Mouse (Mus musculus) stomach, embryonic 15.5 days (tissue): ENCODE data around the gene Taok3. TPM values are rescaled to one million over a fixed set of nuclear protein-coding genes. Genes with fewer than 3 reads are reported as not detected.
"Not testable (repeated sequence)": the region's sequence is repeated elsewhere in the genome, so short reads cannot be mapped to it uniquely, and the experiment has no call there.

Experiments used
- ATAC-seq: fragments of 200-750 bp; cut with Nextera tagmentation; 2 replicates; pipeline ENCODE4 v1.8.0; 2017; ENCODE audit warnings: low read depth, moderate number of reproducible peaks, moderate TSS enrichment; ENCODE audit not compliant: insufficient read depth, low FRiP score
- H3K27ac ChIP-seq: fragments of 300-500 bp; sonication (generic); 2 replicates; pipeline ENCODE4 v1.5.1; 2015; ENCODE audit warnings: mild to moderate bottlenecking, inconsistent platforms
- H3K27me3 ChIP-seq: fragments of 300-500 bp; sonication (generic); replicated peaks from 2 replicates; pipeline ENCODE4 v1.6.1; 2015; ENCODE audit warnings: inconsistent platforms
- H3K36me3 ChIP-seq: fragments of 300-500 bp; sonication (generic); 2 replicates; pipeline ENCODE4 v1.6.1; 2015; ENCODE audit warnings: inconsistent platforms
- H3K4me1 ChIP-seq: fragments of 300-500 bp; sonication (generic); 2 replicates; pipeline ENCODE4 v1.6.1; 2015; ENCODE audit warnings: inconsistent platforms
- H3K4me2 ChIP-seq: fragments of 300-500 bp; sonication (generic); 2 replicates; pipeline ENCODE4 v1.6.1; 2015; ENCODE audit warnings: mild to moderate bottlenecking, inconsistent platforms
- H3K4me3 ChIP-seq: fragments of 300-500 bp; sonication (generic); replicated peaks from 2 replicates; pipeline ENCODE4 v1.5.1; 2015; ENCODE audit warnings: inconsistent platforms
- H3K9ac ChIP-seq: fragments of 300-500 bp; sonication (generic); 2 replicates; pipeline ENCODE4 v1.6.1; 2015; ENCODE audit warnings: inconsistent platforms
- H3K9me3 ChIP-seq: fragments of 300-500 bp; sonication (generic); 2 replicates; pipeline ENCODE4 v1.6.1; 2016; ENCODE audit warnings: inconsistent platforms
- WGBS: fragments of 180-500 bp; shearing (Covaris S2); methylation state at CpG from one replicate; pipeline ENCODE4 v1.1.7; 2015; 5-methylcytosine and 5-hydroxymethylcytosine counted together
- polyA plus RNA-seq: library from polyadenylated mRNA; unstranded; fragments of >200 nt; fragmentation: Nextera tagmentation; extraction: Ambion mirVana; gene quantifications from 2 replicates; pipeline ENCODE4 v1.2.1, GENCODE M21; 2015

Taok3 gene
- polyA plus RNA-seq, 1 experiment from 2014 or later: 36.9 TPM

DNA sequence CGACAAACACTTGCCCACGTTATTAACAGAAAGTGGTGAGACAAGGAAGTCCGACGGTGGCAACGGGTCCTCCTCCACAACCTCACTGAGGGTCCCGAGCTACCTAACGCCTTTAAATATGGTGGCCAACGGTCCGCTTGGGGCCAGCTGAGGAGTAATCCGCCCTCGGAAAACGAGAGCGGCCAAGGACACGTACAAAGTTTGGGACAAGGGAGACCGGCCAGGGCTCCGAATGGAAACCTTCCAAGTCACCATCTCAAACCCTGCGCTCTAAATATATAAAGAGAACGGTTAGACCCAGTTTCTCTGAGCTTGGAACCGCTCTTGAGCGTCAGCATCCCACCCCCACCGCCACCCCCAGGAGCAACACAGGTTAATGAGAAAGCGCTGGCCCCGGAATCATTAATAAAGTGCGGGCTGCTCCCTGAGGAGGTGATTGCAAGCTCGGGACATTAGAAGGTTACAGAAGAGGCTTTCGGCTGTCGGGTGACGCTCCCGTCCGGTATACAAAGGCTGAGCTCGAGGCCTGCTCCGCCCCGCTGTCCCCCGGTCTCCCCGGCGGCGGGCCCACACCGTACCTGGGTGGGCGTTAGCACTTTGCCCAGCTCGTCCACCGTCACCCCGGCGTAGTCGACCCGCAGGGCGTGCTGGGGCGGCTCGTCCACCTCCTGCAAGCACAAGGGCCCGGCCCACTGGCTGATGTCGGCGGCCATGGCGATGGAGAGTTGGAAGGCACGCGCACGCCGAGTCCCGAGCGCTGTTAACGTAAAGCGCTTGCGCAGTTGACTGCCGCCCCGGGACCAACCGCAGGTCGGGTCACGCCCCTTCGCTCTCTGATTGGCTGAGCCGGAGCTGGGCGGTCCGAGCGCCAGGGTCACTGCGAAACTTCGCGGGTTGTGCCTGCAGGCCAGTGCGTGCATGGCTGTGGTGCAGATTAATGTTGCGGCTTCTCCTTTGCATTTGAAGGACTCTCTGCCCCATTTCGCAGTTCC is 167.2 kb downstream of the Taok3 start, which contains the start of gene Pebp1:
Pebp1 (minus strand) TSS at position 795 of the 992 bp plus-strand sequence.
- peak; percentile 96 for ATAC-seq
- WGBS: under 1% methylated on average over 72 of the region's 77 CpGs

GRCm38 (mm10) chr5:117289646-117290045 is 169.7 kb downstream of the Taok3 start:
- no peak overlapping the region for H3K27ac ChIP-seq
- H3K27me3 ChIP-seq: no peaks in the 10 kb centered on the region
- H3K9ac ChIP-seq: no peak overlapping the region
- H3K4me2 ChIP-seq: no peak overlapping the region
- peaks cover 9% of the 10 kb centered on the region for H3K4me1 ChIP-seq
- H3K9me3 ChIP-seq: no peaks in the 10 kb centered on the region
- ATAC-seq: no peak
- H3K36me3 ChIP-seq: 0 out of 2 replicates have a peak, but pooled peaks cover 1% of the 10 kb centered on the region
- no peak overlapping the region for H3K4me3 ChIP-seq

More for the DNA sequence above, 167.2 kb downstream of the Taok3 start, which contains the start of gene Pebp1:
- 0 out of 2 replicates have a peak, but pooled peaks cover 14% of the 10 kb centered on the region for H3K36me3 ChIP-seq
- H3K9me3 ChIP-seq: no peaks in the 10 kb centered on the region
- H3K27ac ChIP-seq: peak within 1 kb of the TSS; percentile 63
- peaks cover 9% of the 10 kb centered on the region for H3K4me1 ChIP-seq
- H3K4me3 ChIP-seq: peak within 1 kb of the TSS; percentile 65
- peak within 1 kb of the TSS; percentile 69 for H3K4me2 ChIP-seq
- peak within 1 kb of the TSS; percentile 60 for H3K9ac ChIP-seq
- no peaks in the 10 kb centered on the region for H3K27me3 ChIP-seq

DNA sequence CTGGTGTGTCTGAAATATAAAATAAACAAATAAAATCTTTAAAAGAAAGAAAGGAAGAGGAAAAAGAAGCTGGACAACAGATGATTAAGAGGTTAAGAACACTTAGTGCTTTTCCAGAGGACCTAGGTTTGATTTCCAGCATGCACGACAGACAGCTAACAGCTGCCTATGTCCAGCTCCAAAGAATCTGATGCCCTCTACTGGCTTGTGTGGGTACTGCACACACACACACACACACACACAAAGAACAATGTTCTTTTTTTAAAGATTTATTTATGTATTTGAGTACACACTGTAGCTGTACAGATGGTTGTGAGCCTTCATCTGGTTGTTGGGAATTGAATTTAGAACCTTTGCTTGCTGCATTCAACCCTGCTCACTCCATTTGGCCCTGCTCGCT is 170.2 kb downstream of the Taok3 start:
- H3K9me3 ChIP-seq: no peaks in the 10 kb centered on the region
- WGBS: 83% methylated on average over 2 of the region's 2 CpGs
- H3K27ac ChIP-seq: no peak overlapping the region
- H3K4me1 ChIP-seq: peaks cover 9% of the 10 kb centered on the region
- H3K27me3 ChIP-seq: no peaks in the 10 kb centered on the region
- H3K4me2 ChIP-seq: no peak overlapping the region
- no peak for ATAC-seq
- H3K4me3 ChIP-seq: no peak overlapping the region
- H3K36me3 ChIP-seq: no peaks in the 10 kb centered on the region
- no peak overlapping the region for H3K9ac ChIP-seq

- no peak for ATAC-seq
- Histone ChIP-seq H3K4me2 (no peak overlapping the region), H3K4me1 (peaks cover 4% of the 10 kb centered on the region; the same call in 1 of the 2 replicates), H3K36me3 (no peaks in the 10 kb centered on the region), H3K9me3 (no peaks in the 10 kb centered on the region), H3K27ac (no peak overlapping the region), H3K4me3 (no peak overlapping the region), H3K27me3 (no peaks in the 10 kb centered on the region), H3K9ac (no peak overlapping the region)
- 75% methylated on average over 3 of the region's 3 CpGs for WGBS
These were observed 171.4 kb downstream of the Taok3 start for GRCm38 (mm10) chr5:117291312-117291711.

- Histone ChIP-seq H3K4me2 (no peak overlapping the region), H3K36me3 (no peaks in the 10 kb centered on the region), H3K27me3 (no peaks in the 10 kb centered on the region), H3K9ac (no peak overlapping the region), H3K4me1 (peaks cover 4% of the 10 kb centered on the region; the same call in 1 of the 2 replicates), H3K9me3 (no peaks in the 10 kb centered on the region), H3K27ac (no peak overlapping the region), H3K4me3 (no peak overlapping the region)
- ATAC-seq: no peak
- WGBS: 66% methylated on average over 6 of the region's 6 CpGs
These were observed 172.6 kb downstream of the Taok3 start for GRCm38 (mm10) chr5:117292547-117292946.

DNA sequence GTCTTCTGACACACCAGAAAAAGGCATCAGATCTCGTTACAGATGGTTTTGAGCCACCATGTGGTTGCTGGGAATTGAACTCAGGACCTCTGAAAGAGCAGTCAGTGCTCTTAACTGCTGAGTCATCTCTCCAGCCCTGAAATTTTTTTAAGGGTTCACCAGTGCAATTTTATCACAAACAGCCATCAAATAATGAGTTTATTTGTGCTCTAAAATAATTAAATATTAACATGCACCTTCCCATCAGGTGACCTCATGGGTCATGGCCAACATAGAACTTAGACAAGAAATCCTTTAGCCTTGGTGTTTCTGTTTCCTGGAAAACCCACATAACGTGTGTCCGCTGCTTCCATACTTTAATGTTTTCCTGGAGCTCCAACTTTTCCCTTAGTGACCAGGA is 173.8 kb downstream of the Taok3 start:
- H3K27ac ChIP-seq, H3K4me2 ChIP-seq, H3K36me3 ChIP-seq, H3K9ac ChIP-seq, H3K4me1 ChIP-seq, H3K4me3 ChIP-seq, H3K9me3 ChIP-seq, ATAC-seq, H3K27me3 ChIP-seq: not testable (repeated sequence)
- WGBS: 83% methylated on average over 3 of the region's 3 CpGs

DNA sequence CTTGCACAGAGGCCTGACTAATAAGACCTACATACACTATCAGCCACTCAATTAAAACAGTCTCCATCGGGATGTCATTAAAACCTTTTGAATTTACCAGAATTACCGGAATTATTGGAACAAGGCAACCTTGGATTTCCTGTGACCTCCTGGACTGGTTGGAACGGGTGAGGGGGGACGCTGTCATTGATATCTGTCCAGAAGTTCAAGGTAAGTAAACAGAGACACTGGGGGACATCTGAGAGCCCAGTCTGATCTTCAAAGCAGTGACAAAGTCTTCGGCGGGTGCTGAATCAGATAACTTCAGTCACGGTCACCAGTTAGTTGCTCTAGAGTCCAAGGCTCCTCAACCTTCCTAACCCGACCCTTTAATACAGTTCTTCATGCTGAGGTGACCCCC is 175.1 kb downstream of the Taok3 start:
- H3K27ac ChIP-seq: no peak overlapping the region
- H3K36me3 ChIP-seq: no peaks in the 10 kb centered on the region
- no peak for ATAC-seq
- H3K4me1 ChIP-seq: no peaks in the 10 kb centered on the region
- WGBS: 90% methylated on average over 8 of the region's 8 CpGs
- H3K9me3 ChIP-seq: no peaks in the 10 kb centered on the region
- H3K9ac ChIP-seq: no peak overlapping the region
- no peaks in the 10 kb centered on the region for H3K27me3 ChIP-seq
- no peak overlapping the region for H3K4me3 ChIP-seq
- no peak overlapping the region for H3K4me2 ChIP-seq

DNA sequence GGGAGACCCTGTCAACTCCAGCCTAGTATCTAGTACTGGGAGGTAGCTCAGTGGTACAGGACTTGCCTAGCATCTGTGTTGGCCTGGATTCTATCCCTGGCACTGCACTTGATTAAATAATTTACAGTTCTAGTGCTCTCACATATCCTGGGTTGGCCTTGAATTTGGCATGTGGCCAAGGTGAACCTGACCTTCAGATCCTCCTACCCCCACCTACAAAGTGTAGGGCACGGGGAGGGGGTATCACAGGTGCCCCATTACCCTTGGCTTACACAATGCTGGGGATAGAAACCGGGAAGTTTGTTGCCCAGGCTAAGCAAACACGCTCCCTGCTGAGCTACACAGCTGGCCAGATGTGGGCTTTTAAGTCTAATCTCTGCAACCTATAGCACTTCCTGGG is 183.0 kb downstream of the Taok3 start:
- Histone ChIP-seq H3K4me1 (no peaks in the 10 kb centered on the region), H3K9me3 (no peaks in the 10 kb centered on the region), H3K4me3 (no peak overlapping the region), H3K36me3 (no peaks in the 10 kb centered on the region), H3K27me3 (no peaks in the 10 kb centered on the region), H3K9ac (no peak overlapping the region), H3K27ac (no peak overlapping the region), H3K4me2 (no peak overlapping the region)
- 55% methylated on average over 3 of the region's 3 CpGs for WGBS
- peak; percentile 72 for ATAC-seq

- Histone ChIP-seq H3K9ac (no peak overlapping the region), H3K27me3 (no peaks in the 10 kb centered on the region), H3K4me3 (no peak overlapping the region), H3K9me3 (no peaks in the 10 kb centered on the region), H3K4me1 (no peaks in the 10 kb centered on the region), H3K4me2 (no peak overlapping the region), H3K27ac (0 out of 2 replicates have a peak overlapping the region, but pooled peaks have one; percentile 12), H3K36me3 (no peaks in the 10 kb centered on the region)
- no peak for ATAC-seq
- WGBS: 56% methylated on average over 18 of the region's 18 CpGs
These were observed 184.0 kb downstream of the Taok3 start for GRCm38 (mm10) chr5:117303691-117304579.

- 53% methylated on average over 7 of the region's 7 CpGs for WGBS
- Histone ChIP-seq H3K4me1 (no peaks in the 10 kb centered on the region), H3K27me3 (no peaks in the 10 kb centered on the region), H3K9ac (no peak overlapping the region), H3K4me3 (no peak overlapping the region), H3K27ac (no peak overlapping the region), H3K36me3 (no peaks in the 10 kb centered on the region), H3K4me2 (no peak overlapping the region), H3K9me3 (no peaks in the 10 kb centered on the region)
- ATAC-seq: no peak
These were observed 185.0 kb downstream of the Taok3 start for GRCm38 (mm10) chr5:117304947-117305346.

GRCm38 (mm10) chr5:117305754-117306153 is 185.8 kb downstream of the Taok3 start:
- no peaks in the 10 kb centered on the region for H3K9me3 ChIP-seq
- H3K4me2 ChIP-seq: no peak overlapping the region
- H3K4me1 ChIP-seq: no peaks in the 10 kb centered on the region
- WGBS: 86% methylated on average over 5 of the region's 5 CpGs
- H3K36me3 ChIP-seq: no peaks in the 10 kb centered on the region
- no peaks in the 10 kb centered on the region for H3K27me3 ChIP-seq
- no peak for ATAC-seq
- H3K9ac ChIP-seq: no peak overlapping the region
- no peak overlapping the region for H3K27ac ChIP-seq
- H3K4me3 ChIP-seq: no peak overlapping the region
